Mouse (Mus musculus): Measurements from ENCODE around the gene Sspo.

Sspo gene

GRCm38 (mm10) chr6:48435706-48436349 is 12.2 kb upstream of the Sspo start:
- no peak for DNase-seq (ENCODE audit: low spot score)

- no peak for DNase-seq (ENCODE audit: low spot score)
These were observed 10.2 kb upstream of the Sspo start for GRCm38 (mm10) chr6:48437679-48438376.

- DNase-seq (ENCODE audit: low spot score): no peak
These were observed 9.4 kb upstream of the Sspo start for GRCm38 (mm10) chr6:48438475-48439125.

- no peak for DNase-seq (ENCODE audit: low spot score)
These were observed 8.4 kb upstream of the Sspo start for GRCm38 (mm10) chr6:48439654-48440053.

GRCm38 (mm10) chr6:48440306-48441014 is 7.6 kb upstream of the Sspo start:
- DNase-seq (ENCODE audit: low spot score): no peak

GRCm38 (mm10) chr6:48443592-48444309 is 4.3 kb upstream of the Sspo start:
- DNase-seq (ENCODE audit: low spot score): peak; percentile 70

- no peak for DNase-seq (ENCODE audit: low spot score)
These were observed 3.5 kb upstream of the Sspo start for GRCm38 (mm10) chr6:48444310-48445180.

GRCm38 (mm10) chr6:48445181-48446101 is 2.6 kb upstream of the Sspo start, which contains the start of gene Zfp467:
Zfp467 (minus strand) TSS chr6:48445825.
- no peak for DNase-seq (ENCODE audit: low spot score)

- DNase-seq (ENCODE audit: low spot score): no peak
These were observed 1.8 kb upstream of the Sspo start for GRCm38 (mm10) chr6:48446256-48446655.

GRCm38 (mm10) chr6:48446896-48447295 is 1.1 kb upstream of the Sspo start:
- DNase-seq (ENCODE audit: low spot score): no peak

GRCm38 (mm10) chr6:48448527-48448926 is 498 bp downstream of the Sspo start:
- DNase-seq (ENCODE audit: low spot score): no peak

- DNase-seq (ENCODE audit: low spot score): no peak
These were observed 4.1 kb downstream of the Sspo start for GRCm38 (mm10) chr6:48452151-48452550.

- DNase-seq (ENCODE audit: low spot score): no peak
These were observed 4.7 kb downstream of the Sspo start for GRCm38 (mm10) chr6:48452771-48453170.

GRCm38 (mm10) chr6:48464966-48465679 is 17.1 kb downstream of the Sspo start:
- no peak for DNase-seq (ENCODE audit: low spot score)

- no peak for DNase-seq (ENCODE audit: low spot score)
These were observed 18.7 kb downstream of the Sspo start for GRCm38 (mm10) chr6:48466715-48467114.

- no peak for DNase-seq (ENCODE audit: low spot score)
These were observed 19.5 kb downstream of the Sspo start for GRCm38 (mm10) chr6:48467490-48467889.

- DNase-seq (ENCODE audit: low spot score): no peak
These were observed 22.7 kb downstream of the Sspo start for GRCm38 (mm10) chr6:48470739-48471138.

GRCm38 (mm10) chr6:48478446-48478845 is 30.4 kb downstream of the Sspo start:
- DNase-seq (ENCODE audit: low spot score): no peak

- DNase-seq (ENCODE audit: low spot score): no peak
These were observed 34.5 kb downstream of the Sspo start for GRCm38 (mm10) chr6:48482501-48482900.

Measured in spleen, adult 12 weeks (tissue).